Mouse (Mus musculus) forebrain, embryonic 14.5 days (tissue): Measurements from ENCODE around the gene U2af1l4. TPM values are rescaled to one million over a fixed set of nuclear protein-coding genes. Genes with fewer than 3 reads are reported as not detected.

Experiments used
- ATAC-seq: fragments of 200-750 bp; cut with Nextera tagmentation; 2 replicates; pipeline ENCODE4 v1.8.0; 2017; ENCODE audit warnings: mild to moderate bottlenecking, moderate library complexity
- DNase-seq: peaks from one replicate; pipeline ENCODE4 v3.0.0-alpha.2; 2015; ENCODE audit warnings: low spot score
- H3K27ac ChIP-seq: fragments of 300-500 bp; sonication (generic); 2 replicates; pipeline ENCODE4 v1.5.1; 2014; ENCODE audit warnings: low read depth, mild to moderate bottlenecking, control low read depth, low read length, moderate library complexity
- H3K27me3 ChIP-seq: fragments of 300-500 bp; sonication (generic); replicated peaks from 2 replicates; pipeline ENCODE4 v1.6.1; 2014; ENCODE audit warnings: low read length, control low read depth, mixed read lengths; ENCODE audit not compliant: control insufficient read depth, insufficient read depth
- H3K36me3 ChIP-seq: fragments of 300-500 bp; sonication (generic); 2 replicates; pipeline ENCODE4 v1.6.1; 2014; ENCODE audit warnings: low read length, control low read depth; ENCODE audit not compliant: control insufficient read depth, insufficient read depth
- H3K4me1 ChIP-seq: fragments of 300-500 bp; sonication (generic); 2 replicates; pipeline ENCODE4 v1.6.1; 2014; ENCODE audit warnings: antibody characterized with exemption, low read length, control low read depth; ENCODE audit not compliant: control insufficient read depth, insufficient read depth
- H3K4me2 ChIP-seq: fragments of 300-500 bp; sonication (generic); 2 replicates; pipeline ENCODE4 v1.6.1; 2014; ENCODE audit warnings: mild to moderate bottlenecking, control low read depth, low read length
- H3K4me3 ChIP-seq: fragments of 300-500 bp; sonication (generic); 2 replicates; pipeline ENCODE4 v1.5.1; 2014; ENCODE audit warnings: low read depth, low read length, control low read depth
- H3K9ac ChIP-seq: fragments of 300-500 bp; sonication (generic); 2 replicates; pipeline ENCODE4 v1.6.1; 2014; ENCODE audit warnings: mild to moderate bottlenecking, low read length, control low read depth, moderate library complexity
- H3K9me3 ChIP-seq: fragments of 300-500 bp; sonication (generic); replicated peaks from 2 replicates; pipeline ENCODE4 v1.6.1; 2016; ENCODE audit warnings: low read length, control low read depth, mixed read lengths; ENCODE audit not compliant: control insufficient read depth
- WGBS: fragments of 180-500 bp; shearing (Covaris S2); extraction: QIAGEN DNeasy Blood & Tissue Kit; methylation state at CpG from one replicate; pipeline ENCODE4 v1.1.7; 2014; 5-methylcytosine and 5-hydroxymethylcytosine counted together
- polyA plus RNA-seq: library from polyadenylated mRNA; unstranded; fragments of >200 nt; fragmentation: Nextera tagmentation; extraction: Ambion mirVana; gene quantifications from 2 replicates; pipeline ENCODE4 v1.2.1, GENCODE M21; 2014

U2af1l4 gene
- polyA plus RNA-seq, 1 experiment from 2014 or later, result 135 TPM

DNA sequence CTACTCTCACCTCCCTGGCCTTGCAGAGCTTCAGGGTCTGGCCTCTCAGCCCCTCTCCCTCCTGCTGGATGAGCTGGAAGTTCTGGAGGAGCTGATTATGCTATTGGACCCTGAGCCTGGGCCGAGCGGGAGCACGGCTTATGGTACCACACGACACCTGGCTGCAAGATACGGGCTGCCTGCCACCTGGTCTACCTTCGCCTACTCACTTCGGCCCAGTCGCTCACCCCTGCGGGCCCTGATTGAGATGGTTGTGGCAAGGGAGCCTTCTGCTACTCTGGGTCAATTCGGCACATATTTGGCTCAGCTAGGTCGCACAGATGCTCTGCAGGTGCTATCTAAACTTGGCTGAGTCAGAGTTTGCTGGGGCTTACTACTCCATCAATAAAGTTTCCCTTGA is 4.5 kb downstream of the U2af1l4 start:
- Histone ChIP-seq H3K9ac (no peak overlapping the region), H3K4me3 (no peak overlapping the region), H3K36me3 (peaks cover 76% of the 10 kb centered on the region), H3K4me1 (peaks cover 4% of the 10 kb centered on the region; the same call in 1 of the 2 replicates), H3K27me3 (no peaks in the 10 kb centered on the region), H3K9me3 (no peaks in the 10 kb centered on the region), H3K27ac (no peak overlapping the region), H3K4me2 (no peak overlapping the region)
- no peak for ATAC-seq
- 89% methylated on average over 11 of the region's 11 CpGs for WGBS
- no peak for DNase-seq

DNA sequence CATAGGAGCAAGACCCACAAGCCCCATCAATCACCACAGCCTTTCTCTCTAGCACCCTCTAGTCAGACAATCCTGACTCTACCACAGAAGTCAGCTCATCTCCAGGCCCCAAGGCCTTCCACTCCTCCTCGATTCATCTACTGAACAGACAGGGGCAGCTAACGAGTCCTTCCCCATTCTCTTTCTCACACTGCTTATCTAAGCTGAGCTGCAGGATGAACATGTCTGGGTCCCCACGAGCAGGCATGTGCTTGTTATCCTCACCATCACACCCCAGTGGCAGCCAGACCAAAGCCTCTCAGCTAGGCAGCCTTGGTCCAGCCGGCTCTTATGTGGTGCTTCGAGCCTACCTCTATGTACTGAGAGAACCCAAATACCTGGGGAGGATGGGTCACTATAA is 9.3 kb downstream of the U2af1l4 start:
- H3K9me3 ChIP-seq, result no peaks in the 10 kb centered on the region
- DNase-seq, result no peak
- 82% methylated on average over 5 of the region's 5 CpGs for WGBS
- H3K4me1 ChIP-seq, result no peaks in the 10 kb centered on the region
- ATAC-seq, result no peak
- H3K27me3 ChIP-seq, result no peaks in the 10 kb centered on the region
- H3K27ac ChIP-seq, result no peak overlapping the region
- no peak overlapping the region for H3K4me2 ChIP-seq
- H3K36me3 ChIP-seq, result peaks cover 96% of the 10 kb centered on the region
- H3K4me3 ChIP-seq, result no peak overlapping the region
- H3K9ac ChIP-seq, result no peak overlapping the region

DNA sequence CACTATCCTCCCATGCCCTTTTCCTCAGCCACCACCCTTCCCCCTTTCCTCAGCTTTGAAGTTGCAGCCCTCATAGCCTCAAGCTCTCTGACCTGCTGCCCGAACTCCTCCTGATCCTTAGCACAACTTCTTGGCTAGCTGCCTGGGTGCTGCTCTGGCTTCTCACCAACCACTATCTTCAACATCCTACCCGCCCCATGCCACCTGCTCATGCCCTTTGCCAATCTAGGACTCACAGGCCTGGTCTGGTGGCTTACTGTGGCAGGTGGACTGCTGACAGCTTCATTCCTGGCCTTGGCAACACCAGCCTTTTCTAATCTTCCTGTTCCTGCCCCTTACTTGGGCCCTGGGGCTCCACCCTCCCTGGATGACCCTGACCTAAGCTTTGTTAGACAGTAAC is 9.9 kb downstream of the U2af1l4 start:
- H3K36me3 ChIP-seq, result peaks cover 98% of the 10 kb centered on the region
- no peak overlapping the region for H3K4me2 ChIP-seq
- 89% methylated on average over 2 of the region's 2 CpGs for WGBS
- H3K4me1 ChIP-seq, result no peaks in the 10 kb centered on the region
- H3K27ac ChIP-seq, result no peak overlapping the region
- DNase-seq (no peak), ATAC-seq (no peak)
- no peaks in the 10 kb centered on the region for H3K9me3 ChIP-seq
- H3K27me3 ChIP-seq, result no peaks in the 10 kb centered on the region
- no peak overlapping the region for H3K9ac ChIP-seq
- H3K4me3 ChIP-seq, result no peak overlapping the region

- WGBS, result 94% methylated on average over 8 of the region's 8 CpGs
- ATAC-seq (no peak), DNase-seq (no peak)
- Histone ChIP-seq H3K4me2 (no peak overlapping the region), H3K9me3 (no peaks in the 10 kb centered on the region), H3K4me3 (no peak overlapping the region), H3K4me1 (no peaks in the 10 kb centered on the region), H3K9ac (no peak overlapping the region), H3K27ac (no peak overlapping the region), H3K36me3 (peaks cover 100% of the 10 kb centered on the region), H3K27me3 (no peaks in the 10 kb centered on the region)
Measured at GRCm38 (mm10) chr7:30579950-30580349, 16.8 kb downstream of the U2af1l4 start.

DNA sequence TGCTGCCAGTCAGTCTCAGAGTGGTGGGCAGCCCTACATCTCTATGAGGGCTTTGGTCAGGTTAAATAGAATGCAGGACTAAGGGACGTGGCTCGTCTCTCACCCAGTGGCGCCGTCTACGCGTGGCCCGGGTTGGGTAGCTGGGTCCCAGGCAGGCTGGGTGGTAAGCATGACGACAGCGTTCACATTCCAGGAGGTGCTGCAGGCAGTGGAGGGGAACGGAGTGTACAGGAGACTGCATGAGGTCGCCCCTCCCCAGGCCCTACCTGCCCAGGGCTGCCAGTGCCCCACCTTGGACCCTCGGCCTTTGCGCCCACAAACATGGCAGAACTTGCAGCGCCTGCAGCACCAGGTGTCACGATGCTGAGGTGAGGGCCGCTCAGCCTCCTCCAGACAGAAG is 18.4 kb downstream of the U2af1l4 start:
- whole genome bisulfite sequencing, result 94% methylated on average over 16 of the region's 16 CpGs
- Histone ChIP-seq H3K4me1 (no peaks in the 10 kb centered on the region), H3K27ac (no peak overlapping the region), H3K27me3 (no peaks in the 10 kb centered on the region), H3K4me3 (no peak overlapping the region), H3K4me2 (no peak overlapping the region), H3K9ac (no peak overlapping the region), H3K36me3 (peaks cover 100% of the 10 kb centered on the region), H3K9me3 (no peaks in the 10 kb centered on the region)
- DNase-seq, result no peak
- no peak for ATAC-seq

- DNase-seq, result no peak
- Histone ChIP-seq H3K4me1 (peaks cover 7% of the 10 kb centered on the region), H3K4me2 (no peak overlapping the region), H3K27me3 (no peaks in the 10 kb centered on the region), H3K4me3 (no peak overlapping the region), H3K36me3 (peaks cover 77% of the 10 kb centered on the region), H3K9ac (no peak overlapping the region), H3K27ac (no peak overlapping the region), H3K9me3 (no peaks in the 10 kb centered on the region)
- 96% methylated on average over 10 of the region's 10 CpGs for WGBS
- ATAC-seq, result no peak
Measured at GRCm38 (mm10) chr7:30584339-30584738, 21.2 kb downstream of the U2af1l4 start.

DNA sequence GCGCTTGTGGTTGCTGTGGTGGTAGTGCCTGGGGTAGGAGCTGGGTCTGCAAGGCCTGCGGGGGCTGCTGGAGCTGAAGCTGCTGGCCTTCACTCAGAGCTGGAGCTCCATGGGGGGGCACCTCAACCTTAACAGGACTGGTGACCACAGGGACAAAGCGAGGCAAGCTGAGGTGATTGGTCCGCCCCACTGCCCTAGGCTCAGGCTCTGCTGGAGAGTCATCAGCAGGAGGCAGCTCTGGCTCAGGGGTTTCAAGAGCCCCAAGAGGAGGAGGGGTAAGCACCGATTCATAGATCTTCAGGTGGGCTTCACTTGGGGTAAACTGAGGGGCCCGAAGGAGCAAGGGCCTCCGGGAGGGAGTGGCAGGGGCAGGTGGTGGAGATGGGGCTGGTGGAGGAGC is 22.1 kb downstream of the U2af1l4 start:
- H3K27ac ChIP-seq, result no peak overlapping the region
- DNase-seq (no peak), ATAC-seq (no peak)
- no peaks in the 10 kb centered on the region for H3K27me3 ChIP-seq
- peaks cover 69% of the 10 kb centered on the region for H3K36me3 ChIP-seq
- 96% methylated on average over 7 of the region's 7 CpGs for WGBS
- no peaks in the 10 kb centered on the region for H3K9me3 ChIP-seq
- peaks cover 7% of the 10 kb centered on the region for H3K4me1 ChIP-seq
- H3K4me3 ChIP-seq, result no peak overlapping the region
- no peak overlapping the region for H3K9ac ChIP-seq
- H3K4me2 ChIP-seq, result no peak overlapping the region

DNA sequence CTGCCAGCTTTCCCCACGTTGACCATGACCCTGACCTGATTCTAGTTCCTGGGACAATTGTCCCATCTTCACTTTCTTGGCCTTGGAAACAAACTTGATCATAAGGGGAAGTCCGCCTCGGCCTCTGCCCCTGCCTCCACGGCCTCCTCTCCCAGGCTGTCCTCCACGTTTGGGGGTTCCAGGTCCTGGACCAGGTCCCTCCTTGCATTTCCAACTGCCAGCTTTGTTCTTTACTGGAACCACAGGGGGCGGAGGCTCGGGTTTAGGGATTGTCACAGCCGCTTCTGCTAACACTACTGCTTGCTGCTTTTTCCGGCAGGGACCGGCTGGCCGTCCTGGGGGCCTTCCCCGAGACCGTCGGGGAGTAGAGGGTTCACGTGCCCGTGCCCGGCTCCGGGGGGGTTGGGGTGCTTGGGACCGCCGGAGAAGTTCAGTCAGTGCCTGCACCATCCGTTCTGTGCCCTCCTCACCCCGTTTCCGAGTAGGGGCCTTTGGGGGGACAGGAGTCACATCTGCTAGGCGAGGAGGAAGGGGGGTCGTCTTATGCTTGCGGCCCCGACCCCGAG is 23.4 kb downstream of the U2af1l4 start:
- Histone ChIP-seq H3K4me2 (peak overlapping the region; percentile 95), H3K27me3 (no peaks in the 10 kb centered on the region), H3K36me3 (peaks cover 55% of the 10 kb centered on the region), H3K9ac (peak overlapping the region; percentile 97), H3K9me3 (no peaks in the 10 kb centered on the region), H3K27ac (no peak overlapping the region), H3K4me3 (no peak overlapping the region), H3K4me1 (peaks cover 7% of the 10 kb centered on the region)
- no peak for ATAC-seq
- DNase-seq, result no peak
- 89% methylated on average over 28 of the region's 28 CpGs for WGBS

GRCm38 (mm10) chr7:30587842-30588667 is 25.0 kb downstream of the U2af1l4 start:
- Histone ChIP-seq H3K27ac (peak overlapping the region; percentile 92), H3K36me3 (peaks cover 40% of the 10 kb centered on the region), H3K4me1 (peaks cover 7% of the 10 kb centered on the region), H3K9ac (peak overlapping the region; percentile 97), H3K9me3 (no peaks in the 10 kb centered on the region), H3K4me2 (peak overlapping the region; percentile 95), H3K4me3 (peak overlapping the region; percentile 98), H3K27me3 (no peaks in the 10 kb centered on the region)
- ATAC-seq (peak; percentile 48), DNase-seq (peak; percentile 29)
- WGBS, result under 1% methylated on average over 63 of the region's 67 CpGs
